Mouse (Mus musculus) heart, postnatal 0 days (tissue): ENCODE results near the gene Sipa1l3. TPM values are rescaled to one million over a fixed set of nuclear protein-coding genes. Genes with fewer than 3 reads are reported as not detected.

Experiments used
- ATAC-seq: fragments of 200-750 bp; cut with Nextera tagmentation; 2 replicates; pipeline ENCODE4 v1.8.0; 2017; ENCODE audit warnings: low read depth, moderate number of reproducible peaks, moderate library complexity; ENCODE audit not compliant: insufficient read depth
- DNase-seq: peaks from one replicate; pipeline ENCODE4 v3.0.0-alpha.2; 2016; ENCODE audit warnings: low spot score
- H3K27ac ChIP-seq: fragments of 300-500 bp; sonication (generic); 2 replicates; pipeline ENCODE4 v1.5.1; 2014; ENCODE audit warnings: low read depth, mild to moderate bottlenecking
- H3K27me3 ChIP-seq: fragments of 300-500 bp; sonication (generic); 2 replicates; pipeline ENCODE4 v1.6.1; 2014; ENCODE audit warnings: low read length, mixed read lengths; ENCODE audit not compliant: control insufficient read depth, insufficient read depth
- H3K36me3 ChIP-seq: fragments of 300-500 bp; sonication (generic); replicated peaks from 2 replicates; pipeline ENCODE4 v1.6.1; 2014; ENCODE audit warnings: low read length, mixed read lengths; ENCODE audit not compliant: control insufficient read depth, insufficient read depth
- H3K4me1 ChIP-seq: fragments of 300-500 bp; sonication (generic); 2 replicates; pipeline ENCODE4 v1.6.1; 2014; ENCODE audit warnings: antibody characterized with exemption; ENCODE audit not compliant: control insufficient read depth, insufficient read depth
- H3K4me2 ChIP-seq: fragments of 300-500 bp; sonication (generic); 2 replicates; pipeline ENCODE4 v1.6.1; 2014; ENCODE audit warnings: low read depth, mild to moderate bottlenecking, low read length, moderate library complexity
- H3K4me3 ChIP-seq: fragments of 300-500 bp; sonication (generic); 2 replicates; pipeline ENCODE4 v1.5.1; 2014; ENCODE audit warnings: low read depth, low read length
- H3K9ac ChIP-seq: fragments of 300-500 bp; sonication (generic); replicated peaks from 2 replicates; pipeline ENCODE4 v1.6.1; 2014; ENCODE audit warnings: low read depth, low read length, mixed read lengths
- H3K9me3 ChIP-seq: fragments of 300-500 bp; sonication (generic); replicated peaks from 2 replicates; pipeline ENCODE4 v1.6.1; 2016; ENCODE audit warnings: low read length; ENCODE audit not compliant: control insufficient read depth
- CTCF ChIP-seq: IDR thresholded peaks from 2 replicates; pipeline ENCODE4 v1.5.1; 2016; ENCODE audit warnings: antibody characterized with exemption, control low read depth, low read depth
- EP300 ChIP-seq: IDR thresholded peaks from 2 replicates; pipeline ENCODE4 v1.6.1; 2016; ENCODE audit warnings: antibody characterized with exemption, low read depth
- WGBS: fragments of 180-500 bp; shearing (Covaris S2); extraction: QIAGEN DNeasy Blood & Tissue Kit; methylation state at CpG from one replicate; pipeline ENCODE4 v1.1.7; 2014; 5-methylcytosine and 5-hydroxymethylcytosine counted together
- polyA plus RNA-seq: library from polyadenylated mRNA; unstranded; fragments of >200 nt; fragmentation: Nextera tagmentation; extraction: Ambion mirVana; gene quantifications from 2 replicates; pipeline ENCODE4 v1.2.1, GENCODE M21; 2015
- total RNA-seq: library from RNA; depleted of rRNA; stranded (reverse); fragments of >200 nt; gene quantifications from 2 replicates; pipeline ENCODE4 v1.2.3, GENCODE M21; 2014; ENCODE audit warnings: low replicate concordance

Gene Sipa1l3
- total and polyA plus RNA-seq, 2 experiments from 2014 or later, result 1.7 to 16.2 TPM

GRCm38 (mm10) chr7:29426056-29426455 lies 92.4 kb downstream of the Sipa1l3 start:
- no peak for TF ChIP-seq CTCF
- no peak for TF ChIP-seq EP300
- no peak overlapping the region for H3K27ac ChIP-seq
- ATAC-seq, result no peak
- H3K9me3 ChIP-seq, result no peaks in the 10 kb centered on the region; the same call in 1 of the 2 replicates
- H3K4me1 ChIP-seq, result no peaks in the 10 kb centered on the region
- H3K27me3 ChIP-seq, result peaks cover 94% of the 10 kb centered on the region
- H3K4me2 ChIP-seq, result no peak overlapping the region
- no peak for DNase-seq
- H3K9ac ChIP-seq, result no peak overlapping the region
- WGBS, result 73% methylated on average over 8 of the region's 8 CpGs
- H3K36me3 ChIP-seq, result no peaks in the 10 kb centered on the region
- H3K4me3 ChIP-seq, result no peak overlapping the region

- Histone ChIP-seq H3K9ac (no peak overlapping the region), H3K9me3 (no peaks in the 10 kb centered on the region; the same call in 1 of the 2 replicates), H3K27me3 (peaks cover 94% of the 10 kb centered on the region), H3K4me1 (no peaks in the 10 kb centered on the region), H3K4me3 (no peak overlapping the region), H3K4me2 (no peak overlapping the region), H3K27ac (no peak overlapping the region), H3K36me3 (no peaks in the 10 kb centered on the region)
- TF ChIP-seq CTCF (no peak), EP300 (no peak)
- DNase-seq (no peak), ATAC-seq (no peak)
- WGBS, result 71% methylated on average over 7 of the region's 7 CpGs
Observed at GRCm38 (mm10) chr7:29425413-29425827, 93.0 kb downstream of the Sipa1l3 start.

GRCm38 (mm10) chr7:29424690-29425089 lies 93.8 kb downstream of the Sipa1l3 start:
- ATAC-seq, result peak; percentile 67

GRCm38 (mm10) chr7:29421909-29422244 lies 96.6 kb downstream of the Sipa1l3 start:
- Histone ChIP-seq H3K4me1 (no peaks in the 10 kb centered on the region), H3K4me3 (no peak overlapping the region), H3K9ac (no peak overlapping the region), H3K4me2 (no peak overlapping the region), H3K27me3 (peaks cover 86% of the 10 kb centered on the region), H3K36me3 (no peaks in the 10 kb centered on the region), H3K27ac (no peak overlapping the region), H3K9me3 (no peaks in the 10 kb centered on the region)
- TF ChIP-seq EP300, result no peak
- no peak for TF ChIP-seq CTCF
- no peak for DNase-seq
- ATAC-seq, result no peak
- 19% methylated on average over 3 of the region's 3 CpGs for WGBS

More at GRCm38 (mm10) chr7:29424690-29425089, 93.8 kb downstream of the Sipa1l3 start:
- H3K36me3 ChIP-seq, result no peaks in the 10 kb centered on the region
- H3K4me3 ChIP-seq, result no peak overlapping the region
- no peak overlapping the region for H3K9ac ChIP-seq
- H3K4me2 ChIP-seq, result no peak overlapping the region
- DNase-seq, result peak; percentile 49
- H3K27ac ChIP-seq, result no peak overlapping the region
- TF ChIP-seq EP300 (no peak), CTCF (no peak)
- H3K4me1 ChIP-seq, result no peaks in the 10 kb centered on the region
- peaks cover 94% of the 10 kb centered on the region for H3K27me3 ChIP-seq
- 27% methylated on average over 5 of the region's 5 CpGs for WGBS
- no peaks in the 10 kb centered on the region; the same call in 1 of the 2 replicates for H3K9me3 ChIP-seq

- WGBS, result 37% methylated on average over 12 of the region's 12 CpGs
- ATAC-seq, result no peak
- no peak for DNase-seq
- Histone ChIP-seq H3K4me3 (no peak overlapping the region), H3K27me3 (peaks cover 86% of the 10 kb centered on the region), H3K9ac (no peak overlapping the region), H3K36me3 (no peaks in the 10 kb centered on the region), H3K9me3 (no peaks in the 10 kb centered on the region), H3K4me1 (no peaks in the 10 kb centered on the region), H3K27ac (no peak overlapping the region), H3K4me2 (no peak overlapping the region)
- TF ChIP-seq CTCF, result no peak
- TF ChIP-seq EP300, result no peak
Observed at GRCm38 (mm10) chr7:29421240-29421908, 97.1 kb downstream of the Sipa1l3 start.

- Histone ChIP-seq H3K4me1 (no peaks in the 10 kb centered on the region), H3K4me3 (no peak overlapping the region), H3K27ac (no peak overlapping the region), H3K9ac (no peak overlapping the region), H3K4me2 (no peak overlapping the region), H3K36me3 (no peaks in the 10 kb centered on the region), H3K27me3 (peaks cover 85% of the 10 kb centered on the region), H3K9me3 (no peaks in the 10 kb centered on the region)
- 43% methylated on average over 4 of the region's 4 CpGs for WGBS
- ATAC-seq, result no peak
- no peak for TF ChIP-seq CTCF
- no peak for TF ChIP-seq EP300
- no peak for DNase-seq
Observed at GRCm38 (mm10) chr7:29419836-29420235, 98.6 kb downstream of the Sipa1l3 start.
